Mouse (Mus musculus) embryonic fibroblast, embryonic 13.5 days (primary cell): Measurements from ENCODE around the gene Lmtk3.

Experiments used
- CTCF ChIP-seq: IDR thresholded peaks from 2 replicates; pipeline ENCODE4 v1.5.1; 2011; ENCODE audit warnings: mild to moderate bottlenecking, control low read depth, low read length, moderate library complexity, borderline replicate concordance; ENCODE audit not compliant: insufficient read depth
- POLR2A ChIP-seq: IDR thresholded peaks from 2 replicates; pipeline ENCODE4 v1.6.1; 2011; ENCODE audit warnings: low read depth, mild to moderate bottlenecking, control low read depth, low read length, moderate library complexity

DNA sequence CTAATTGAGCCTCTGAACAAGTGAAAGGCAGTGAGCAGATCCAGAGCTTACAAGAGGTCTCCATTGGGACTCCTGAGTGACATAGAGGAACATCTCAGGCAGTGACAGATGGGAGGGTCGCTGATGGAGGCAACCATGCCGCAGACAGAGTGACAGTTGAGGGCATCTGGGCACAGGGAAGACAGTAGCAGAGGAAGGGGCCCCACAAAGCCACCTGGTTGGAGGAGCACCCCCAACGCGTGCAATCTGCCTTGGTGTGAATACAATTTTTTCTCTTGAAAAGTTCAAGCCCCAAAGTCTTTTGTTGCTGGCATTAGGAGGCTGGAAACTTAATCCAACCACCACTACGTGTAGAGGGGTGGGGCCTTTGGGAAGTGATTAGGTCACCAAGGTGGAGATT is 23.4 kb upstream of the Lmtk3 start:
- TF ChIP-seq CTCF (no peak), POLR2A (no peak)
